Mouse (Mus musculus): ENCODE data around the gene Tiam1.

DNA sequence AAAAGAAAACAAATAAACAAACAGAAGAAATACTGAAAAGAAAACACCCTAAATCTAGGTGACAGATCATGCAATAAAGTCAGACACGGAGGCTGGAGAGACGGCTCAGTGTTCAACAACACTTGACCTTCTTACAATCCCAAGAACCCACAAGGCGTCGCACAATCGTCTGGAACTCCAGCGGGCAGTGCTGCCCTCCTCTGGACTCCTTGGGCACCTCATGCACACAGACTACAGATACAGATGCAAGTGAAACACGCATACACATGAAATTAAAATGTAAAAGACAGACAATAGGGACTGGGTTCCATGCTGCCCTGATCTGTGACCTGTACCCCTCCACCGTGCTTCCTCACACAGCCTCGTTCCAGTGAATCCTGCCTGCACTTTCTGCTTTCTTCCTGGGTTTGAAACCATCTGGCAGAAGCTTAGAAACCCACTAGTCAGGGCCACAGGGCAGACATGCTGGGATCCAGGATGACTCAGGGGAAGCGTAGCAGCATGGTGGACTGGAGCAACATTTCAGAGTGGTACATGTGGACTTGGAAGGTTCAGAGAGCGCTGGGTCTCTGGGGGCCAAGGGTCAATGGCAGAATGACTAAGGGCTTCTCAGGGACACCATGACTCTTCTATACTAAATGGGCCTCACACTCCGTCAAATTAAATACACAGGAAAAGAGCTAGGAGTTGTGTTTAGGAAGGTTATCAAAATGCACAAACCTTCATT, 240.8 kb downstream of the Tiam1 start:
- TF ChIP-seq POLR2A (IDR thresholded peaks at IDR 0.05; ENCODE audit: borderline replicate concordance, control insufficient read depth, low read depth, low read length) (no peak), CTCF (IDR thresholded peaks at IDR 0.05; ENCODE audit: control insufficient read depth, insufficient read depth, low read length) (peak; percentile 13; the same call in 1 of the 2 replicates)
